Mouse (Mus musculus): ENCODE measurements around the gene Cflar. TPM values are rescaled to one million over a fixed set of nuclear protein-coding genes. Genes with fewer than 3 reads are reported as not detected.
"Not testable (repeated sequence)": the region's sequence is repeated elsewhere in the genome, so short reads cannot be mapped to it uniquely, and the experiment has no call there.

The Cflar gene
- total RNA-seq, 4 experiments from 2014 or later: 31.3 to 39.7 (median 38.9) TPM

DNA sequence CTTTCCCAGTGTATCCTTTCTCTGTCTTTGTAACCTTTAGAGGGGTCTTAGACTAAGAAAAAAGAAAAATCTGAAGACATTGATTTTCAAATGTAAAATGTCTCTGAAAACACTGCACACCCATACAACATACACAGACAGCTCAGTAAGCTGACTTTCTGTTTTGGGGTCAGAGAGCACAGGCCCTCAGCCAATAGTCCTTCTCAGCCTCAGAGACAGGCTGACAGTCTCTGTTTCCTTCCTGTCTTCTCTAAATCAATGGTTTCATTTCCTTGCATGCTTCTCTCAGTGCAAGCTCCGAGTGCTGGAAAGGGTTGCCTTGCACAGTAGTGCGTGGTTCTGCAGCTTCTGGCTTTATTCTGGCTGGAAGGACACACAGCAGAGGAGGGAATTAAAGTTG is 62.6 kb downstream of the Cflar start:
- no peak for DNase-seq (ENCODE audit: low spot score in 2 of 2)

- no peak for DNase-seq (ENCODE audit: low spot score in 2 of 2)
Measured at GRCm38 (mm10) chr1:58775361-58775760, 64.1 kb downstream of the Cflar start.

DNA sequence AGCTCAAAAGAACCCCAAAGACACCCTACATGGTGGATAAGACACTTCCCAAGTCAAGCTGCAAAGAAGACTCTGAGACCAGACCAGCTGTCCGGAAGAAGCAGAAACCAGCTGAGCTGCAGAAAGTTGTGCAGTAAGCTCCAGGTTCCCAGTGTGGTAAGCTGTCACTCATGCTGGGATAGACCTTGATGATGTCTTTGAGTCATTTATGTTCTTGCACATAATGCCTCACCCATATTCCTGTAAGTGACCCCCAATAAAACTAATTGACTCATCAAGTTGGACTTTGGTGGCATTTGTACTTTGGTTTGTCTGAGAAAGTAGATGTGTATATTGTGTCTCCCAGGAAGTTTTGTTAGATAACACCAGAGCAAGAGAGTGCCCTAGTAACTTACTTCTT is 66.3 kb downstream of the Cflar start:
- no peak for DNase-seq (ENCODE audit: low spot score in 2 of 2)

DNA sequence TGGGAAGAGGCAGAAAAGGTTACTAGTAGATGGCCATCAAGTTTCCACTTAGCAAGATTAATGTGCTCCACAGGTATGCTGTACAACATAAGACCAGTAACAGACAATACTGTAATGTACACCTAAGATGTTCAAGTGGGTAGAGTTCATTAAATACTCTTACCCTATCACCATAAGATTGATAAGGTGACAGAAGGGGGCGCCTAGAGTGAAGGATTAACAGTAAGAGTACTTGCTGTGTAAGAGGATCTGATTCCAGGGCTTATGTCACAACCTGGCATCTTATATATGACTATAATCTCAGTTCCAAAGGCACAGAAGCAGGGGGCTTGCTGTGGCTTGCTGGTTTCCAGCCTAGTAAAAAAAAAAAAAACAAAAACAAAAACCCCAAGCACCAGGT is 66.9 kb downstream of the Cflar start:
- no peak for DNase-seq (ENCODE audit: low spot score in 2 of 2)

- no peak for DNase-seq (ENCODE audit: low spot score in 2 of 2)
Measured at GRCm38 (mm10) chr1:58786276-58786675, 75.0 kb downstream of the Cflar start.

DNA sequence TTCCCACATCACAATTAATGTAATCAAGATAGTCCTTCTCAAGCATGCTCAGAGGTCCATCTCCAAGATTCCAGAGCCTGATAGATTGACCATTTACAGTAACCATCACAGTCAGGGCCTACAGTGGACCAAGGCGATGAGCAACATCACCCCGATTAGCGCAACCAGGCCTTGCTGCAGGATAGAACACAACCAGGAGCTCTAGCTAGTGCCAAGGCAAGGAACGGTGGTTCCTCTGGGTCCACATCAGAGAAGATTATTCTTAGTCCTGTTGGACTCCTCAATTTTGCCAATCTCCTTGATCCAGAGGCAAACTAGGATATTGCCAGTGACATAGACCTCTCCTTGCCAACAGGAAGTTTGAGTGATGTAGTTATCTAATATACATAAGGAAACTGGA is 77.1 kb downstream of the Cflar start:
- no peak for DNase-seq (ENCODE audit: low spot score in 2 of 2)

- DNase-seq (ENCODE audit: low spot score in 2 of 2): no peak
Measured at GRCm38 (mm10) chr1:58794705-58795104, 83.4 kb downstream of the Cflar start.

DNA sequence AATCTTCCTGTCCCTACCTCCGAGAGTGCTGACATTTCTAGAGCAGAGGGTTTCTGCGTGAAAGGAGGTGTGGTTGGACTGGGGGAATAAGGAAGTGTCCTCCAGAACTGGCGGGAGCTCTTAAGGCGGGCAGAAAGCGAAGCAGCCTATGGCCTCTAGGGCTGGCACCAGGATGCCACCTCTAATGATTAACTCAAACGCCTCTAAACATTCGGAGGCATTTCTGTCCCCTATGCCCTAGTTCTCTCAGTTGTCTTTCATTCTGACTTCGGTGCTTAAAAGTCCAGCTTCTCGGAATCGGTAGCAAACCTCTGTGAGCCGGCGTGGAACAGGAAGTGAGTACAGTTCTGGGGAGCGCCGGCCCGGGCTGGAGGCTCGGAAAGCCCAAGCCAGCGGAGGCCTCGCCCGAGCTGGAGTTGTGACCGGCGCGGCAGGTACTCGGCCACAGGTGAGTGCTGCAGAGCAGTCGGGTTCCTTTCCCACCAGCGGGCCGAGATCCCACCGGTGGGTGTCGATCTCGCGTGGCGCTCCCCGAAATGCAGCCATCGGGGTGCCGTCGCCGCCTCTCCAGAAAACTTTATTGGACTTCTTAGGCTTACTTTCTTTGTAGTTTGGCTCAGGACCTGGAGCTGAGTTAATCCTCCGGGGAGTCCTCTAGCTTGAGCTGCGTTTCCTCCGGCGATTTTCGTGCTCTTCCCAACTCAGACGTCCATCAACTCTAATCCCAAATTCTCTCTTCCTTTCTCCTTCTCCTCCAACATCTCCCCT is 84.2 kb downstream of the Cflar start, which contains the start of gene Casp8:
Casp8 (plus strand) TSS at position 84 of the 768 bp plus-strand sequence.
- peak in 1 of 2 experiments; percentile 4 for DNase-seq (ENCODE audit: low spot score in 2 of 2)

DNA sequence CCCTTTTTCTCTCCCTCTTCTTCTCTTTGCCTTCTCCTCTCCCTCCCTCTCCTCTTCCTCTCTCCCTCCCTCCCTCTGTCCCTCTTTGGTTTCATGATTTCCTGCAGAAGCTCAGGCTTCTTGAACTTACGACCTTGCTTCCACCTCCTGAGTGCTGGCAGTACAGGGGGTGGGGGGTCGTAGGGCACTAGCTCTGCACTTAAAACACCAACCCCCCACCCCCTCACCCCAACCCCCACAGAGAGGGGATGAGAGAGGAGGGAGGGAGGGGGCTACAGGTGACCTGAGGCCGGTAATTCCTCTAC is 84.7 kb downstream of the Cflar start:
- no peak for DNase-seq (ENCODE audit: low spot score in 2 of 2)

GRCm38 (mm10) chr1:58796853-58797252 is 85.5 kb downstream of the Cflar start:
- DNase-seq (ENCODE audit: low spot score in 2 of 2): no peak

DNA sequence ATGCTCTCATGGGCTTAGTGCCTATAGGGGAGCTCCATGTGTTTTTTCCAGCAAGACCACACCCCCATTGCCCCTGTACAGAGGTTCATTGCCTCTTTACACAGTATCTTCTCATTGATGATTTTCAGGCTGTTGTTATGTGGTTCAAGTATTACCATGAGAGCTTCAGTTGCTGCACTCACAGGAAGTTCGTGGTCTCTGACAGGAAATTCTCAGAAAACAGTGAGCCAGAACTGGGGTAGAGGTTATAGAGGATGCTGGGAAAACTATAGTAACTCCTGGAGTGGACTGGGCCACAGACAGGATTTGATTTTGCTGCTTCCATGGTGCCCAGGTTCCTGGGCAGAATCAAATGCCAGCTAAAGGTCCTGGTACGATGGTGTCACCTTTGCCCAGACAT is 86.1 kb downstream of the Cflar start:
- no peak for DNase-seq (ENCODE audit: low spot score in 2 of 2)

DNA sequence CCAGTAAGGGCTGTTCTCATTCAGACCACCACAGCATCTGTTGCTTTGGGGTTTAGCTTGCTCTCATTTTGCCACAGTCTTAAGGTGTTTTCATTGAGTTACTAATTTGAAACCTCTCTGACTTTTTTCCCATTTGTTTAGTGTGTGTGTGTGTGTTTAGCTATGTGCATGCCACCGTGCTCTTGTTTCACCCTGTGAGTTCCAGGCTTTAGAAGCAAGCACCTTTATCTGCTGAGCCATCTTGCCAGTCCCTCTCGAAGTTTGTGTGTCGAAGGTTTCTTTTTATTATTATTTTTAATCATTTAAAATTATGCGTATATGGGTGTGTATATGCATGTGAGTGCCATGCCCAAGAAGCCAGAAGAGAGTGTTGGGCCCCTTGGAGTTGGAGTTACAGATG is 87.6 kb downstream of the Cflar start:
- DNase-seq (ENCODE audit: low spot score in 2 of 2): no peak

DNA sequence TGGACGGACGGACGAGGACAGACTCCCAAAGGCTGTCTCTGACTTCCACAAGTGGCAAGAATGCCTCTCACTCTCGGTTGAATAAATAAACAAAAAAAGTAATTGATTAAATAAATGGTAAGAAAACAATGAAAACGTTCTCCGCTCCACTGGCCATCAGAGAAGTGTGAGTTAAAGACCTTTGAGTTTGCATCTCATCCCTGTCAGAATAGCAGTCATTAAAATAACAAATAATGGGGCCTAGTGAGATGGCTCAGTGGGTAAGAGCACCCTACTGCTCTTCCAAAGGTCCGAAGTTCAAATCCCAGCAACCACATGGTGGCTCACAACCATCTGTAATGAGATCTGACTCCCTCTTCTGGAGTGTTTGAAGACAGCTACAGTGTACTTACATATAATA is 89.3 kb downstream of the Cflar start:
- not testable (repeated sequence) for DNase-seq (ENCODE audit: low spot score in 2 of 2)

DNA sequence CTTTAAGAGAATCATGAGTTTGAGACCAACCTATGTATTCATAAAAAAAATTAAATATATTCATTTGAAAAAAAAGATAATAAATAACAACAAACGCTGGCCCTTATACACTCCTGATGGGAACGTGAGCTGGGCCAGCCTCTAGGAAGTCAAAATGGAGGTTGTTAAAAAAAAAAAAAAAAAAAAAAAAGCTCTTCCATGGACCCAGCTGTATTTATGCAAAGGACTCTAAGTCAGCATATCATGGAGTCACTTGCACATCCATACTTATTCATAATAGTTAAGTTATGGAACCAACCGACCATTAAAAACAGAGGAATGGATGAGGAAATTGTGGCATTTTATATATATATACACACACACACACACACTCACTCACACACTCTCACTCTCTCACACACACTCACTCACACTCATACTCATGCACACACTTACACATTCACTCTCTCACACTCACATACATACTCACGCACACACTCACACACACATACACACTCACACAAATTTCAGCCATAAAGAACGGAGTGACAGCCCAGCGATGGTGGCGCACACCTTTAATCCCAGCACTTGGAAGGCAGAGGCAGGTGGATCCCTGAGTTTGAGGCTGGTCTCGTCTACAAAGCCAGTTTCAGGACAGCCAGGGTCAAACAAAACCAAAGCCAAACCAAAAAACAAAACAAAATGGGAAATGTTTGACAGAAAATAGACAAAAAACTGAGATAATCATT is 90.4 kb downstream of the Cflar start:
- no peak for DNase-seq (ENCODE audit: low spot score in 2 of 2)

DNA sequence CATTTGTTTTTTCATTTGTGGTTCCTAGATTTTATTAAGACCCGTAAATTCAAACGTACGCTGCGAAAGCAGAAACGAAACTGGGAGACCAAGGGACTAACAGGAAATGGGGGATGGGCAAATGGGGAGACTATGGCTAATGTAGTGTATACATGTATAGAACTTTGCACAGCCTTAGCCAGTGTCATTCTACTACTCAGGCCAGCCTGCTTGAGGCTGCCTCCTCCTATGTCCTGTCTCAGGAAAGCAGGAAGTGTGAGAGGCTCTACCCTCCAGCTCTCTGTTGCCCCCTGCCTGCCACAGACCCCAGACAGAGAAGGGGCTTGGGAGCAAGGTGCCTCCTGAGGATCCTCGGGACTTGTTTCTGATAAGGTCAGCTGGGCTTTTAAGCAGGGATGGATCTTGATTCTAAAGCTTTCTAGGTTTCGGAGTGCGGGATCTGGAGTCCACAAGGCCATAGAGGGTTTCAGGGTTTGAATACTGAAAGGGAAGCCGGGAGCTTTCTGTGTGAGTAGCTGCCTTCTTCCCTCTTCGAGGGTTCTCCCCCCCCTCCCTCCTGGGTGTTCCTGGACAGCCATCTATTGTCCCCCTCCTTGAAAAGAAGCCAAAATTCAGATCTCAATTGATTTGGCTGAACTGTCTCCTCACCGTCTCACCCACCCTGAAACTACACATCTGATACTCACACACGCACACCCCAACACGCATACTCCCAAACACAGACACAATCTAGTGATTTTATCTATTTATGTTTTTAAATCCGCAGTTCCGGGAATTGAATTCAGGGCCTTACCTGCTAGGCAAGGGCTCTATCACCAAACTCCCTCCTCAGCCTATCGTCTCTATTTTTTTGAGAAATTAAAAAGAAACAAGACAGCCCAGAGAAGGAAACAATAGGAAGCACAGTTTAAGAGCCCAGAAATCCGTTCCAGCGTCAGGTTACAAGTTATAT is 91.3 kb downstream of the Cflar start:
- DNase-seq (ENCODE audit: low spot score in 2 of 2): peak in 1 of 2 experiments; percentile 10

- no peak for DNase-seq (ENCODE audit: low spot score in 2 of 2)
Measured at GRCm38 (mm10) chr1:58803531-58803930, 92.2 kb downstream of the Cflar start.

DNA sequence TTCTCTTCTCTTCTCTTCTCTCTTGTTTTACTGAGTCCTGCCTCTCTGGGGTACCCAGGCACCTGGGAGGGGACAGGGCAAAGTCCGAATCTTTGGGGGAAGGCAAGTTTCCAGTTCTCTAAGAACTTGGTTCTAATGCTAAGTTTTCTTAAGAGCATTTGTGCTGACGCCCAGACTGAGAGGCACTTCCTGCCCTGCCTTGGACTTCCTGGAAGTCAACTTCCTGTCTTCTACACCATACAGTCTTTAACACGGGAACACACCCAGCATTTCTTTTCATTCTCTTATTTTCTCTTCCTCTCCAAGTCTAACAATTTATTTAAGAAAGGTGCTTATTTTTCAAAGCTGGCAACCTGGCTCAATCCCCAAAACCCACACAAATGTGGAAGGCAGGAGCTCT is 95.3 kb downstream of the Cflar start:
- no peak for DNase-seq (ENCODE audit: low spot score in 2 of 2)

Other genes starting within 250 kb of the Cflar start
- 10 to 100 TPM; 10.5 to 13.9 (median 12.5) TPM for gene Orc2, start 206.4 kb upstream of the Cflar start, total RNA-seq (2022)
- gene Fam126b, start 125.2 kb upstream of the Cflar start, total RNA-seq (2022): 10 to 100 TPM in 2 of 4 experiments, 1 to 10 TPM in 2; 6.9 to 11.5 (median 8.8) TPM
- 100 to 1,000 TPM; 138 to 174 (median 156) TPM for gene Ndufb3, start 125.1 kb upstream of the Cflar start, total RNA-seq (2022)
- not detected for gene Als2cr12, start 15.5 kb upstream of the Cflar start, total RNA-seq (2022)
- 1 to 10 TPM; 1.0 to 2.5 (median 2.0) TPM for gene Casp8, start 83.9 kb downstream of the Cflar start, total RNA-seq (2022)

All from gastrocnemius, adult 8-10 months (tissue).